Mouse (Mus musculus) ES-E14 (cell line): ENCODE measurements around the gene Inpp5d. TPM values are rescaled to one million over a fixed set of nuclear protein-coding genes. Genes with fewer than 3 reads are reported as not detected.

Experiments
- DNase-seq: peaks from one replicate; pipeline ENCODE4 v3.0.0-alpha.2; 2013; ENCODE audit warnings: low read depth, low spot score
- H3K27ac ChIP-seq: 2 replicates; pipeline ENCODE4 v1.5.1; 2012; ENCODE audit warnings: low read depth, mild to moderate bottlenecking, low read length, moderate library complexity, mixed read lengths; ENCODE audit not compliant: poor library complexity, insufficient read depth, severe bottlenecking
- H3K36me3 ChIP-seq: 2 replicates; pipeline ENCODE4 v1.6.1; 2012; ENCODE audit warnings: mild to moderate bottlenecking, low read length, moderate library complexity, mixed read lengths; ENCODE audit not compliant: control insufficient read depth, poor library complexity, insufficient read depth, severe bottlenecking
- H3K4me1 ChIP-seq, 2 experiments: fragments of 150-350 bp in 1 of 2; sonication (generic) in 1 of 2; 2 replicates each; pipeline ENCODE4 v1.6.1; 2012; ENCODE audit warnings: low read length in 2 of 2, mild to moderate bottlenecking in 1 of 2, mixed read lengths in 1 of 2; ENCODE audit not compliant: control insufficient read depth in 2 of 2, insufficient read depth in 2 of 2, poor library complexity in 1 of 2
- H3K4me3 ChIP-seq, 2 experiments: fragments of 150-350 bp in 1 of 2; sonication (generic) in 1 of 2; 2 replicates each; pipeline ENCODE4 v1.5.1; 2012; ENCODE audit warnings: low read length in 2 of 2, low read depth in 1 of 2, mild to moderate bottlenecking in 1 of 2, mixed read lengths in 1 of 2; ENCODE audit not compliant: insufficient read depth in 1 of 2, poor library complexity in 1 of 2, severe bottlenecking in 1 of 2
- H3K9ac ChIP-seq: 2 replicates; pipeline ENCODE4 v1.6.1; 2012; ENCODE audit warnings: low read depth, mild to moderate bottlenecking, low read length, mixed read lengths; ENCODE audit not compliant: poor library complexity, insufficient read depth, severe bottlenecking
- H3K9me3 ChIP-seq: fragments of 150-350 bp; sonication (generic); 2 replicates; pipeline ENCODE4 v1.6.1; 2012; ENCODE audit warnings: low read depth, mild to moderate bottlenecking, low read length; ENCODE audit not compliant: control insufficient read depth, insufficient read depth
- CHD2 ChIP-seq: IDR thresholded peaks from 2 replicates; pipeline ENCODE4 v1.6.1; 2014; ENCODE audit warnings: mild to moderate bottlenecking, low read depth, low read length, inconsistent platforms
- HCFC1 ChIP-seq: IDR thresholded peaks from 2 replicates; pipeline ENCODE4 v1.6.1; 2012; ENCODE audit warnings: low read length, inconsistent platforms, borderline replicate concordance; ENCODE audit not compliant: insufficient read depth
- MAFK ChIP-seq: IDR thresholded peaks from 2 replicates; pipeline ENCODE4 v1.6.1; 2014; ENCODE audit warnings: mild to moderate bottlenecking, low read depth, low read length, inconsistent platforms; ENCODE audit not compliant: insufficient read depth
- ZC3H11A ChIP-seq: IDR thresholded peaks from 2 replicates; pipeline ENCODE4 v1.6.1; 2012; ENCODE audit warnings: low read depth, mild to moderate bottlenecking, inconsistent platforms, low read length, borderline replicate concordance
- ZNF384 ChIP-seq: IDR thresholded peaks from 2 replicates; pipeline ENCODE4 v1.6.1; 2012; ENCODE audit warnings: low read depth, low read length, inconsistent platforms
- in situ Hi-C, 2 experiments: fragments of 600-800 bp; cut with MboI; formaldehyde crosslinking; loops; one replicate each; pipeline ENCODE4 v1.15.1; 2025; ENCODE audit warnings: low sequenced_read_pairs in 2 of 2, inconsistent platforms in 1 of 2; ENCODE audit not compliant: unreplicated experiment in 2 of 2
- total RNA-seq: library from RNA; depleted of rRNA; stranded (reverse); fragments of 300-350 nt; gene quantifications from 2 replicates; pipeline ENCODE4 v1.2.3, GENCODE M21; 2012

The Inpp5d gene
- total RNA-seq, 1 experiment: 39.5 TPM

DNA sequence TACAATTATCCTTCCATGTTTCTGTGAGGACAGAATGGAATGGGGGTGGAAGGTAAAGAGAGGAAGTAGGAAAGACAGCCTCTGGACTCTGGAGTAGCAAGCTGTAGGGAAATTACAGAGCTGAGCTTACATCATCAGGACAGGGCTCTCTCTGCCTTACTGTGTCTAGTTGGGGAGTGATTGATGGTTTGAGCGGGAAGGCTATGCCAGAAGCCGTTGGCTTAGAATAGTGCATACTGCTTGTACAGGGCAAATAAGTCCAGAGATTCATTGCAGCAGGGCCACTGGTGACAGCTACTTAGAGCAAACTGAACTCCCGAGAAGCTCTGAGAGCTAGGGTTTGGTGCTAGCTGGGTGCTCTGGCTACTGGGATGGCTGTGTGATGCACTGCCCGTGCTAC, 66.2 kb downstream of the Inpp5d start:
- in situ Hi-C loops: no loop called here

DNA sequence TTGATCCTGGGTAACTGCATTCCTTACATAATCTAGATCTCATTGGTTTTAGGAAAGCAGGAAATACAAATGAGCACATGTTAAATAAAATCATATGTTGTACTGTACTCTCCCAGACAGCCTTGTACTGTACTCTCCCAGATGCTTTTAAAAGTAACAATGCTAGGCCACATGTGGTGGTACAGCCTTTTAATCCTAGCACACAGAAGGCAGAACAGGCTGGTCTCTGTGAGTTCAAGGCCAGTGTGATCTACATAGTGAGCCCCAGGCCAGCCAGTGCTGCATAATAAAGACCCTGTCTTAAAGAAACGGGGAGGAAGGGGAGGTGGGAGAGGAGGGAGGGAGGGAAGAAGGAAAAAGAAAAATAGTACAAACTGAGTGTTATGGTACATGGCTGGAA, 66.9 kb downstream of the Inpp5d start:
- H3K4me1 ChIP-seq: peaks cover 0 to 23% of the 10 kb centered on the region in 2 experiments; a peak in 2 of 4 replicates
- H3K36me3 ChIP-seq: peaks cover 58% of the 10 kb centered on the region
- in situ Hi-C loops: no loop called here
- no peak for DNase-seq
- no peak overlapping the region; the same call in 1 of the 2 replicates for H3K27ac ChIP-seq
- TF ChIP-seq CHD2: no peak
- TF ChIP-seq HCFC1: no peak
- TF ChIP-seq ZNF384: no peak
- TF ChIP-seq MAFK: no peak
- TF ChIP-seq ZC3H11A: no peak
- no peaks in the 10 kb centered on the region for H3K9me3 ChIP-seq
- H3K9ac ChIP-seq: no peak overlapping the region
- no peak overlapping the region for H3K4me3 ChIP-seq

More for the DNA sequence above, 66.2 kb downstream of the Inpp5d start:
- TF ChIP-seq MAFK (no peak), CHD2 (no peak), ZC3H11A (no peak), HCFC1 (no peak), ZNF384 (no peak)
- H3K4me1 ChIP-seq: peaks cover 0 to 23% of the 10 kb centered on the region in 2 experiments; a peak in 2 of 4 replicates
- no peaks in the 10 kb centered on the region for H3K9me3 ChIP-seq
- H3K27ac ChIP-seq: no peak overlapping the region; the same call in 1 of the 2 replicates
- no peak for DNase-seq
- no peak overlapping the region for H3K4me3 ChIP-seq
- H3K36me3 ChIP-seq: peaks cover 56% of the 10 kb centered on the region
- H3K9ac ChIP-seq: no peak overlapping the region

- DNase-seq: no peak
- Histone ChIP-seq H3K9me3 (no peaks in the 10 kb centered on the region), H3K36me3 (peaks cover 53% of the 10 kb centered on the region), H3K4me1 (peaks cover 0 to 21% of the 10 kb centered on the region in 2 experiments; a peak in 2 of 4 replicates), H3K4me3 (no peak overlapping the region), H3K9ac (no peak overlapping the region), H3K27ac (peak overlapping the region; percentile 49; the same call in 1 of the 2 replicates)
- in situ Hi-C loops: no loop called here
- no peak for TF ChIP-seq CHD2
- no peak for TF ChIP-seq ZC3H11A
- TF ChIP-seq MAFK: peak; percentile 68
- no peak for TF ChIP-seq ZNF384
- TF ChIP-seq HCFC1: no peak
These were observed 69.7 kb downstream of the Inpp5d start for GRCm38 (mm10) chr1:87689661-87690341.

DNA sequence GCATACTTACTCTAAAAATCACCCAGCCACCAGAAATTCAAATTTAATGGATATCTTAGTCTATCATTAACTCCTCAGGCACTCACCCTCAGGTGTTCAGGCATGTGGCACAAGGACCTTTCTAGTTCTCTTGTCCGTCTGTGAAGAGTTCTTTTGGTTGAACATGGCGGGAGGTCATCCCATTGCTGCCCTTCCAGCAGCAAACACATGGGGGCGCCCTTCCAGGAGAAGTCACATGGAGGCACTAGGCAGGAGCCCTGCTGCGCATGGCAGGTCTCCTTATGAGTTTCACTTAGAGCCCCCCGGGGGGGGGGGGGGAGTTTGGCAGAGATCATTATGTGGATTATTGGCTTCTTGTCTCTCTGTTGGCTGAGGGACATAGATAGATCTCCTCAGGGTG, 76.2 kb downstream of the Inpp5d start:
- no peaks in the 10 kb centered on the region for H3K9me3 ChIP-seq
- no peak for TF ChIP-seq ZC3H11A
- TF ChIP-seq ZNF384: no peak
- TF ChIP-seq CHD2: no peak
- no peak for TF ChIP-seq HCFC1
- no peak for TF ChIP-seq MAFK
- in situ Hi-C loops: no loop called here
- peak; percentile 40 for DNase-seq
- H3K4me3 ChIP-seq: no peak overlapping the region
- no peak overlapping the region for H3K9ac ChIP-seq
- no peak overlapping the region for H3K27ac ChIP-seq
- H3K36me3 ChIP-seq: peaks cover 81% of the 10 kb centered on the region
- no peaks in the 10 kb centered on the region for H3K4me1 ChIP-seq
